Mouse (Mus musculus): ENCODE data around the gene Gm38394.

DNA sequence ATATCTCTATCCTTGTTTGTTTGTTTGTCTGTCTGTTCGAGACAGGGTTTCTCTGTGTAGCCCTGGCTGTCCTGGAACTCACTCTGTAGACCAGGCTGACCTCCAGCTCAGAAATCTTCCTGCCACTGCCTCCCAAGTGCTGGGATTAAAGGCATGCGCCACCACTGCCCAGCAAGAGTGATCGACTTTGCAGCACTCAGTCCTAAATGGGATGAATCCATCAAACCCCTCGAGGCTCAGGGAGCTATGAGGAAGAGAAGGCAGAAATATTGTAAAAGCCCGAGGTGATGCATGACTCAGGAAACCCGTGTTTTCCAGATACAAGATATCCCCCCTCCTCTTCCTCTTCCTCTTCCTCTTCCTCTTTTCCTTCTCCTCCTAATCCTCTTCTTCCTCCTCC lies 9.7 kb upstream of the Gm38394 start:
- TF ChIP-seq EP300 (IDR thresholded peaks at IDR 0.05; ENCODE audit: insufficient read depth, low read depth, low read length) (no peak), CTCF (IDR thresholded peaks at IDR 0.05; ENCODE audit: low read depth, low read length) (no peak)
